Mouse (Mus musculus): ENCODE results near the gene 2210408I21Rik.

2210408I21Rik gene

DNA sequence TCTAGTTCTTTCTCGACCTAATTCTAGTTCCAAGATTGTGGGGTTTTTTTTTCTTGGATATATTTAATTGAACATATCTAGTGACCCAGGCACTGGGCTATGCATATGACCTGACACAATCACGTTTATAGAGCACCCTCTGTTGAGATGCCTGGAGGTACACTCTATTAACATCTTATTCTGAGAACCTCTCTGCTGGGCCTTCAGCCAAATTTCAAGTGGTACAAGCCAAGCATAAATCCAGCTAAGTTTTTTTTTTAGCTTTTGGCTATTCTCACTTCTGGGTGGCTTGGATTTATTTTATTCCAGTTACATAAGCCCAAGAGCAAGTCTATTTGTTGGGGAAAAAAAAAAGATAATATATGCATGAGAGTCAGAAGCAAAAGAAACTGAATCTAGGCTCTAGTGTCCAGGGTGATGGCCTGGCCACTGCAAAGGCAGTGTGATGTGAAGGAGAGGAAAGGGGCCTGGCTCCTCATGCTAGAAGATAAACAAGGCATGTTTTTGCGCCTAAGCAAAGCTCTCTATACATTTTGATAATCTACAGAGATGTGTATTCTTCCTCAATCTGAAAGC lies 139.9 kb downstream of the 2210408I21Rik start:
- DNase-seq (ENCODE audit: low read depth, low spot score), result no peak

GRCm38 (mm10) chr13:77278659-77279413 lies 143.5 kb downstream of the 2210408I21Rik start:
- DNase-seq (ENCODE audit: low read depth, low spot score), result no peak

GRCm38 (mm10) chr13:77295519-77295918 lies 160.2 kb downstream of the 2210408I21Rik start:
- DNase-seq (ENCODE audit: low read depth, low spot score), result no peak

GRCm38 (mm10) chr13:77324101-77324500 lies 188.8 kb downstream of the 2210408I21Rik start:
- no peak for DNase-seq (ENCODE audit: low read depth, low spot score)

GRCm38 (mm10) chr13:77326174-77326959 lies 191.0 kb downstream of the 2210408I21Rik start:
- no peak for DNase-seq (ENCODE audit: low read depth, low spot score)

- DNase-seq (ENCODE audit: low read depth, low spot score), result no peak
Observed at GRCm38 (mm10) chr13:77342097-77342496, 206.8 kb downstream of the 2210408I21Rik start.

DNA sequence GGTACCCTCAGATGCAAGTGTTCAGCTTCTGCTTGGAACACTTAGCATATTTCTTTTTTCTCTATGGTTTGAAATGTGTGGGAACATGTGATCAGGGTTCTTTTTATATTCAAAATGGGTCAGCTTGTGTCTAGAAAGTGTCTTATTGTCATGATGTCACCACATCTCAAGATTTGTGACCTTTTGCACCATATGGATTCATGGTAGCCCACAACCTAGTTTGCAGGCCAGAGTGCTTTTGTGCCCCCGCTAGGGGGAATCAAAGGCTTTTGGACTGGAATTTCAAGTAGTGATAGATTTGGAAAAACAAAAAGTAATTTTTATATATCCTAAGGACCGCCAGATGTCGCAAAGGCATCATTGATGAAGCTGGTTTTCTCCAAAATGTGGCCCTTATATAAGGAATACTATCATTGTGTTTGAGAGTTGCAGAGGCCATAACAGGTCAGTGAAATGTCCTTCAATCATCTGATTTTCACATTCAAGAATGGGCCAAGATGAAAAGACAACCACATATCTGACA lies 250.2 kb downstream of the 2210408I21Rik start:
- DNase-seq (ENCODE audit: low read depth, low spot score), result no peak

GRCm38 (mm10) chr13:77386001-77386400 lies 250.7 kb downstream of the 2210408I21Rik start:
- DNase-seq (ENCODE audit: low read depth, low spot score), result no peak

DNA sequence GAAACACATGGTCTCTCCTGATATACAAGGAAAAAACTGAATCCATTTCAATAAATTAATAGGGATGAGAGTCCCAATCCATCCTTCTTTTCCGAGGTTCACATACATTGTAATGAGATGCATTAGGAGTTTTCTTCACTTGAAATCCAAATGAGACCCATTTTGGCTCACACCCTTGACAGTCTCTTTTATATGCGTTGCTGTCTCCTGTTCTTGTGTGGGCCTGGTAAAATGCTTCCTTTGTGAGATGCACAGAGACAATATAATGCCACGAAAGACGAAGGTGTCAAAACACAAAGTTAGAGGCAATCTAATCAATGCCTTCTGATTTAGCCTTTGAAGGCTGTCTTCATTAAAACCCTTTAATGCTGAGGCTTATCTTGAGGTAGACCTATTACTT lies 252.8 kb downstream of the 2210408I21Rik start:
- DNase-seq (ENCODE audit: low read depth, low spot score), result no peak

- no peak for DNase-seq (ENCODE audit: low read depth, low spot score)
Observed at GRCm38 (mm10) chr13:77389209-77389608, 253.9 kb downstream of the 2210408I21Rik start.

DNA sequence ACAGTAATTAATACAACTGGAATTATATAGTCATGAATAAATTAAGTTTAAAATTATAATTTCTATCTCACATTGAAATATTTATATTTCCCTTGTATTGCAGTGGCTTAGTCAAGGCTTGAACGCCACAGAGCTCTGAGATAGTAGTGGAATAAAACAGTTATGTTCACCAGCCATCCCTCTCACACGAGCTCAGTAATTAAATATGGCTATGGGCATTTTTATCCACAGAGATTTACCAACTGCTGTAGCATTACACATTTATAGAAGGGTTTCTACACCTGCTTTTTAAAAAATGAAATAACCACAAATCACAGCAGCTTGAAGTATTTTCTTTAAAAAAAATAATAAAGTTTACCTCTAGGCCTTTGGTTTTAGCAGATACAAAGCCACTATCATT lies 261.0 kb downstream of the 2210408I21Rik start:
- DNase-seq (ENCODE audit: low read depth, low spot score), result no peak

DNA sequence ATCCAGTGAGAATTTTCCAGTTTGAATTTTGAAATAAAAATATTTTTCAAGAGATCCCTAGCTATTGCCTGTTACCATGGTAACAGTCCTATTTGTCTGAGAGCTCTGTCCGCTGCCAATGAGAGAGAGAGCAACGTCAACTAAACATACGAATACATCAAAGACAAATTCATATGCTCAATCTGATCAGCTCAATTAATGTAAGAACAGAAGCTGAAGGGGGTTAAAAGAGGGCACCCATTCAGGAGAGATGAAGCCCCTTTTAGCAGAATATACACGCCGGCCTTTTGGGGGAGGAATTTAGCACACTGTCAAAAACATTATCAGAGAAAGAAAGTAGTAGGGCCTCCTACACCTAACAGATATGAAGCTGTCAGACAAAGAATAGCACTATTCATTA lies 261.6 kb downstream of the 2210408I21Rik start:
- DNase-seq (ENCODE audit: low read depth, low spot score), result no peak

DNA sequence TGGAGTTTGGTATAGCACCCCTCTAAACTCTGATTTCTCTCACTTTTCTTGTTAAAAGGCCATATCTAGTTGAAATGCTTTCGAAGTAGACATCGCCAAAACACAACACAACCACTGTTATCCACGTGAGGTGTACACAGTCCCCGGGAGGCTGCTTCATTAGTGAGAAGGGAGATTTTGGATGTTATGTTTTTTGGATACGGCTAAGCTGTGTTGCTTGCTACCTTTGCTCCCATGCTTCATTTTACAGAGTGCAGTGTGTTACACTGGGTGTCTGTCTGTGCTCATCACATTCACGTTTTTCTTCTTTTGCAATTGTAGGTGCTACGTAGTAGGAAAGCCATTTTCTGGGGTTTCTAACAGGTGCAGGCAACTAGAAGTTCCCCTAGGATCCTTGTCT lies 262.3 kb downstream of the 2210408I21Rik start:
- DNase-seq (ENCODE audit: low read depth, low spot score), result no peak

GRCm38 (mm10) chr13:77398477-77398876 lies 263.1 kb downstream of the 2210408I21Rik start:
- DNase-seq (ENCODE audit: low read depth, low spot score), result no peak

DNA sequence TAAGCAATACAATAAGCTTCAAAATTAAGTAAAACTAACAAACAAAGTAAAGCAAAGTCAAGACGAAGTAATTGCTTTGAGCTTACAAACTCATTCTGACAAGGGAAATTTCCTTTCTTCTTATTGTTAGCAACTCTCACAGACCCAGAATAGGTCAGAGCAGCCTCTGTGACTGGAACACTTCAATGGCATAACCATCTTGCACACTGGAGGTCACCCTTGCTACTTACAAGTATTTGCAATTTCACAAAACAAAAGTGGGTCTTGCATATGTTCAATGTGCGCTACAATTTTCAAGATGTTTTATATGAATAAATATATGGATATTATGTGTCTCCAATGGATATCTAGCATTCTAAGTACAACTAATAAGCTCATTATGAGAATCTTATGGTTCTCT lies 265.4 kb downstream of the 2210408I21Rik start:
- no peak for DNase-seq (ENCODE audit: low read depth, low spot score)

DNA sequence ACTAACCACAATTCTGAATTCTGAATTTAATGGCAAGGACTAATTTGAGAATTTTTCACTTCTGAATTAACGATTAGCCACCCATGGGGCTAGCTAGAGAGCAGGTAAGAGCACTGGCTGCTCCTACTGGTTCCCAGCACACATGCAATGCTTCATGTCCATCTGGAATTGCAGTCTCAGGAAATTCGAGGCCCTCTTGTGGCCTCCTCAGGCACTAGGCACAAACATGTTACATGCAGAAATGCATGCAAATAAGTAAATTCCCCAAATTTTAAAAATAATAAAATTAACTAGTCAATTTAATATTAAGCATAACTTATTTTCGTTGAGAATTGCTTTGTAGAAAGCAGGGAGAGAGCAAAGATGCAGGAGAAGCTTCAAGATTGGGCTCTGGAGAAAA lies 273.2 kb downstream of the 2210408I21Rik start:
- DNase-seq (ENCODE audit: low read depth, low spot score), result no peak

DNA sequence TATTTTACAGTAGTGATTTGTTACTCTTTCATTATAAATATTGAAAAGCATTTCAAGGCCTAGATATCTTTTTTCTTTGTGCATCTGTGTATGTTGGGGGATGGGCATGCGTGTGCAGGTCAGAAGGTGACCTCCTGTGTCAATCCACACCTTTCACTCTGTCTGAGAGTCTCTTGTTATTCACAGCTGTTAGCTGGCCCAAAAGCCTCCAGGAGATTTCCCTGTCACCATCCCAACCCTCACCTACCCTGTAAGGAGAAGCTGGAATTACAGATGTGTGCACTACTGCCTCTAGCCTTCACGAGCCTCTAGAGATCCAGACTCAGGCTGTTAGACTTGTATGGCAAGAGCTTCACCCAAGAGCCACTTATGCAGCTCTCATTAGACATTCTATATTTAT lies 274.5 kb downstream of the 2210408I21Rik start:
- DNase-seq (ENCODE audit: low read depth, low spot score), result no peak

DNA sequence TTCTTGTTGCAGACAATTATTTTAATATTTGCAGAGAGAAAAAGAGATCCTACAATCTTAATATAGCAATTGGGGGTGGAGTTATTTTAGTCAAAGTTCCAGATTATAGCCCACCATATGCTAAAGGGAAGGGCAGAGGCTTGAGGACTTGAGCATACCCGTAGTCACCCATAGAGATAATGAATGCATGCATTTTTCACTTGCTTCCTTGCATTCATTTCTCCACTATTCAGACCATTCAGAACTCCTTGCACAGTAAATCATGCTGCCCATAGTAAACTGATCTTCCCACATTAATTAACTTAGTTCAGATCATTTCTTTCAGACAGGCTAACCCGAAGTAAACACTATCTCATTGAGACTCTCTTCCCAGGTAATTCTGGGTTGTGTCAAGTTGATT lies 277.5 kb downstream of the 2210408I21Rik start:
- DNase-seq (ENCODE audit: low read depth, low spot score), result no peak

- no peak for DNase-seq (ENCODE audit: low read depth, low spot score)
Observed at GRCm38 (mm10) chr13:77450007-77450567, 314.7 kb downstream of the 2210408I21Rik start.

GRCm38 (mm10) chr13:77470093-77470621 lies 334.8 kb downstream of the 2210408I21Rik start:
- DNase-seq (ENCODE audit: low read depth, low spot score), result no peak

DNA sequence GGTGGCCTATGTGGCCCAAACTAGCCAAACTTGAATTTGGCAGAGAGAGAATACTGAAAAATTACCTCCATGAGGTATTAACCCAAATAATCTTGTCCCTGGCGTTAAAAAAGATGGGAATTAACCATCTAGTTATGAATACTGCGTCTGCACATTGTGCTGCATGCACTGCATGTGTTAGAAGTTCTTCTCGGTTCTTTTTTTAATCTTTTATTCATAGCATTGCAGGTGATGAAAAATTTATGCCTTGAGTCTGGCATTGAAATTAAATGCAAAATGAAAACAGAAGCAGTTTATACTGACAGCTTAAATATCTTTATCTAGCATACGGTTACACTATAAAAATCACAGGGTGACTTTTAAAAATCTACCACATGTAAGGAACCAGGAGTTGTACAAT lies 341.1 kb downstream of the 2210408I21Rik start:
- no peak for DNase-seq (ENCODE audit: low read depth, low spot score)
